Mouse (Mus musculus) ES-Bruce4 (cell line): ENCODE data around the gene Med16. TPM values are rescaled to one million over a fixed set of nuclear protein-coding genes. Genes with fewer than 3 reads are reported as not detected.

Experiments
- H3K27ac ChIP-seq: 2 replicates; pipeline ENCODE4 v1.5.1; 2012; ENCODE audit warnings: low read length, inconsistent platforms; ENCODE audit not compliant: insufficient read depth
- H3K27me3 ChIP-seq: 2 replicates; pipeline ENCODE4 v1.6.1; 2012; ENCODE audit warnings: mild to moderate bottlenecking, low read length, inconsistent platforms; ENCODE audit not compliant: control insufficient read depth, poor library complexity, insufficient read depth, severe bottlenecking
- H3K36me3 ChIP-seq: 2 replicates; pipeline ENCODE4 v1.6.1; 2012; ENCODE audit warnings: inconsistent platforms, mild to moderate bottlenecking, low read length, moderate library complexity; ENCODE audit not compliant: control insufficient read depth, poor library complexity, insufficient read depth, severe bottlenecking
- H3K4me1 ChIP-seq: one replicate; pipeline ENCODE4 v1.8.1; 2011; ENCODE audit warnings: low read length; ENCODE audit not compliant: control insufficient read depth, insufficient read depth
- H3K4me3 ChIP-seq: 2 replicates; pipeline ENCODE4 v1.5.1; 2011; ENCODE audit warnings: low read depth, mild to moderate bottlenecking, low read length
- H3K9ac ChIP-seq: 2 replicates; pipeline ENCODE4 v1.6.1; 2012; ENCODE audit warnings: low read depth, mild to moderate bottlenecking, inconsistent platforms; ENCODE audit not compliant: poor library complexity, severe bottlenecking
- H3K9me3 ChIP-seq: replicated peaks from 2 replicates; pipeline ENCODE4 v1.6.1; 2012; ENCODE audit warnings: mild to moderate bottlenecking, low read length, inconsistent platforms; ENCODE audit not compliant: control insufficient read depth, poor library complexity, insufficient read depth, severe bottlenecking
- CTCF ChIP-seq: IDR thresholded peaks from one replicate; pipeline ENCODE4 v1.8.1; 2011; ENCODE audit warnings: low read depth, low read length
- EP300 ChIP-seq: IDR thresholded peaks from 2 replicates; pipeline ENCODE4 v1.6.1; 2011; ENCODE audit warnings: low read depth, low read length; ENCODE audit not compliant: insufficient read depth
- POLR2A ChIP-seq: IDR thresholded peaks from one replicate; pipeline ENCODE4 v1.8.1; 2011; ENCODE audit warnings: low read length; ENCODE audit not compliant: insufficient read depth
- polyA plus RNA-seq: library from polyadenylated mRNA; stranded (reverse); fragments of >200 nt; gene quantifications from 2 replicates; pipeline ENCODE4 v1.2.4, GENCODE M21; 2011; ENCODE audit warnings: low read depth; ENCODE audit not compliant: missing spikeins, insufficient read depth, insufficient read length

The Med16 gene
- polyA plus RNA-seq, 1 experiment, result 17.5 TPM

DNA sequence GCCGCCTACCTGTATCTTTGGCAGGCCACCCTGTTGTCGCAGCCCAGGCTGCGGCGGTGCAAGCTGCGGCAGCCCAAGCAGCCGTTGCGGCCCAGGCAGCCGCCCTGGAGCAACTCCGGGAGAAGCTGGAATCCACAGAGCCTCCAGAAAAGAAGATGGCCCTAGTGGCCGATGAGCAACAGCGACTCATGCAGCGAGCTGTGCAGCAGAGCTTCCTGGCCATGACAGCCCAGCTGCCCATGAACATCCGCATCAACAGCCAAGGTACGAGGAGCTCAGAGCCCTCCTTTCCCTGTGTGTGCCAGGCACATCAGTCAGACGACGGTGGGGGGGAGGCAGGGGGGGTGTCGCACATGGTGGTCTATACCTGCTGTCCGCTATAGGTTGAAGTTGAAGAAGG, 41.9 kb upstream of the Med16 start:
- no peaks in the 10 kb centered on the region for H3K27me3 ChIP-seq
- no peaks in the 10 kb centered on the region for H3K9me3 ChIP-seq
- H3K36me3 ChIP-seq, result no peaks in the 10 kb centered on the region
- H3K4me1 ChIP-seq, result peaks cover 6% of the 10 kb centered on the region
- TF ChIP-seq EP300 (no peak), POLR2A (no peak), CTCF (no peak)
- H3K27ac ChIP-seq, result no peak overlapping the region
- H3K9ac ChIP-seq, result no peak overlapping the region
- no peak overlapping the region for H3K4me3 ChIP-seq

DNA sequence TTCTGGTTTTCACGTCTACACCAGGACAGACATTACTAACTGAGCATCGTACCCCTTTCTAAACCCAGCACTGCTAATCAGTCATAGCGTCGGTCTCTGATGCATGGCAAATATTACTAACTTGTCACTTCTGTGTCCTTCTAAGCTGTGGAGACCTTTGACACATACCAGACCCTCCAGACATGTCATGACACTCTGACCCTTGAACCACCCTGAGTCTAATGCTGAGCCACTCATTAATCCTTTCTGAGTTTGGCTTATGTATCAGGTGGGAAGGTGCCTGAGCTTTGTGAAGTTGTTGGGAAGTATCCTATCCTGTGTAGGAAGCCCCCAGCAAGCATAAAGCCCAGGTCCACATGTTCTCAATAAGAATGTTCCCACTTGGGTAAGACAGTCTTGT, 41.1 kb upstream of the Med16 start:
- Histone ChIP-seq H3K9ac (no peak overlapping the region), H3K27me3 (no peaks in the 10 kb centered on the region), H3K36me3 (no peaks in the 10 kb centered on the region), H3K4me3 (no peak overlapping the region), H3K27ac (no peak overlapping the region), H3K4me1 (peaks cover 1% of the 10 kb centered on the region), H3K9me3 (no peaks in the 10 kb centered on the region)
- TF ChIP-seq CTCF, result no peak
- TF ChIP-seq POLR2A, result no peak
- TF ChIP-seq EP300, result no peak

DNA sequence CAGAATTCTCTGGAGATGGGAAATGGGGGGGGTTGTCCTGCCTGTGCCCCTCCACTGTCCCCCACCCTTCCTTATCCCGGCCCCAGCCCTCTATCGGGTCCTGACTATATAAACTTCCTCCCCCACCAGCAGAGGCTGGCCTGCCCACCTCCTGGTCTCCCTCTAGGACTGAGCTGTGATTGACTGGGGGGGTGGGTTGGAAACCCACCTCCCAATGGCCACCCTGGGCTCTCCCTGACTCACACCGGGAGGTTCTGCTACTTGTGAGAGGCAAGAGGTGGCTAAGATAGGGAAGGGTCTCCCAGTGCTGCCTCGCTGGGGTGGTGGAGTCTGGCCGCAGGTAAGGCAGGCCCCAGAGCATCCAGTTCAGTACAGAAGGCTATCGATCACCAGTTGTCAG, 38.8 kb upstream of the Med16 start:
- Histone ChIP-seq H3K36me3 (no peaks in the 10 kb centered on the region), H3K4me1 (peaks cover 1% of the 10 kb centered on the region), H3K27me3 (no peaks in the 10 kb centered on the region), H3K9me3 (no peaks in the 10 kb centered on the region), H3K27ac (no peak overlapping the region), H3K4me3 (no peak overlapping the region), H3K9ac (no peak overlapping the region)
- no peak for TF ChIP-seq EP300
- TF ChIP-seq CTCF, result no peak
- no peak for TF ChIP-seq POLR2A

DNA sequence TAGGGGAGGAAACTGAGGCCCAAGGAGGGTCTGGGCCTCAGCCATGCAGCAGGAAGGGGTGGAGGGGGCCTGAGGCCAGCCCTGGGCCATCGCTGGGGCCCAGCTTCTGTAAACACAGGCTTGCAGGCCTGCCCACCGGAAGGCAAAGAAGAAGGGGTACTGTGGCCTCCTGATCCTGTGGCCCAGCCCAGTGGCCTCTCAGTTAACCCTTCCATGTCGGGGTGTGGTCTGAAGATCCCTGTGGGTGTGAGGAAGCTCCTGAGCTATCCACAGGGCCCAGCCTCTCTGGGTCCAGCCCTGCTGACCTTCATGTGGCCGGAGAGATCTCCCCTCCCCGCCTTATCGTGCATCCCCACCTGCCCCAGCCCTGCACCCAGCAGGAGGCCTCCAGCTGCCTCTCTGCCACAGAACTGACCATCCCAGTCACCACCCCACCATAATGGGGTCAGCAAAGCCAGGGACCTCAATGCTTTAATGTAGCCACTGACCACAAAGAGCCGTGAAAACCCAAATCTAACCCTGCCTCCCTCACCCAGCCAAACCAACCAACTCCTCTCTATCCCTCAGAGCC, 38.1 kb upstream of the Med16 start:
- Histone ChIP-seq H3K4me1 (peaks cover 1% of the 10 kb centered on the region), H3K27ac (no peak overlapping the region), H3K9ac (no peak overlapping the region), H3K36me3 (no peaks in the 10 kb centered on the region), H3K4me3 (no peak overlapping the region), H3K9me3 (no peaks in the 10 kb centered on the region), H3K27me3 (no peaks in the 10 kb centered on the region)
- TF ChIP-seq EP300 (no peak), CTCF (no peak), POLR2A (no peak)

DNA sequence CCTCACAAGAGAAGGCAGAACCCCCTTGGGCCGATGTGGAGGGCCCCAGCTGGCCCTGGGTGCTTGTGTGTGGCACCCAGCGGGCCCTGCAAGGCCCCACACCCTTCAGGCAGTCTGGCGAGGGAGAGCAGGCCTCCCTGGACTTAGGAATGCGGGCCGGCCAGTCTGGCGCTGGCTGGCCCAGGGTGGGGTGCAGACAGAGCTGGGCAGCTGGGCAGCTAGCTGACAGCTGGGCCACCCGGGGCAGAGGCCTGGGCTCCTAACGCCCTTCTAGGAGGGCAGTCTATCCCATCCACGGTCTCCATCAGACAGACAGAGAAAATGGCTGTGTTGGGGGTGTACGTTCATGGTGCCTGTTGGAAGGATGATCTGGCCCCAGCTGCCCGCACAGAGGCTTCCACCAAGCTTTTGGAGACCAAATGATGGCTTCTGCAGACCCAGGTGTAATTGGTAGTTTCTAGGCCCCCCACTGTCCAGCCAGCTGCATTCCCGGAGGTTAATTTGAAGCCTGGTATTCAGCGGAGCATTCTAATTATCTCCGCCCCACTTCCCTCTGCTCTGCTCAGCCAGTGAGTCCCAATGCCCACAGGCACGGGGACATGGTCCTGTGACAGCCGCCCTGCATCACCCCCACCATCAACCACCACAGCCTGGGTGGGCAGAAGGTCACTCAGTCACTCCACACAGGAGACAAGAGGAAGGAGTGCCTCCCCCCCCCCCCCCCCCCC, 36.9 kb upstream of the Med16 start:
- Histone ChIP-seq H3K36me3 (no peaks in the 10 kb centered on the region), H3K9me3 (no peaks in the 10 kb centered on the region), H3K4me3 (no peak overlapping the region), H3K27ac (no peak overlapping the region), H3K4me1 (peaks cover 1% of the 10 kb centered on the region), H3K27me3 (no peaks in the 10 kb centered on the region), H3K9ac (no peak overlapping the region)
- TF ChIP-seq POLR2A (no peak), EP300 (no peak), CTCF (no peak)

DNA sequence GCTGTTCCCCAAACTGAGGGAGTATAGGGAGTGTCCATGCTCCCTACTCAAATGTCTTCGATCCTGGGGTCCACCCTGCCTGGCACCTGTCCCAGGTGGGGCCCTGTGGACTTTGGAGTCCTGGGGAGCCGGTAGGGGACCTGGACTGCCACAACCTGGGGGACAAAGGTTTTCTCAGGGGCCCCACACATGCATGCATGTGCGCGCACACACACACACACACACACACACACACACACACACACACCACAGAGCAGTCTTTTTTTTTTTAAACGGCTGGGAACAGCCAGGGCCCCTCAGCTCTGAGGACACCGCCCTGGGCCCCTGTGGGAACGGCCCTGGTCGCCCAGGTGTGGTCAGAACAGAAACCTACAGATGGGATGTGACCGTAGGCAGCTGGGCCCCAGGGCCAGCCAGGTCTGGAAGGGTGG, 34.8 kb upstream of the Med16 start:
- TF ChIP-seq POLR2A (no peak), CTCF (no peak), EP300 (no peak)
- no peaks in the 10 kb centered on the region for H3K36me3 ChIP-seq

More for the DNA sequence above, 34.8 kb upstream of the Med16 start:
- Histone ChIP-seq H3K4me1 (peaks cover 1% of the 10 kb centered on the region), H3K4me3 (no peak overlapping the region), H3K9me3 (no peaks in the 10 kb centered on the region), H3K27me3 (no peaks in the 10 kb centered on the region), H3K9ac (no peak overlapping the region), H3K27ac (no peak overlapping the region)
